8 mouse cellular contexts compared by ENCODE assay signal in the genomic region with DNA sequence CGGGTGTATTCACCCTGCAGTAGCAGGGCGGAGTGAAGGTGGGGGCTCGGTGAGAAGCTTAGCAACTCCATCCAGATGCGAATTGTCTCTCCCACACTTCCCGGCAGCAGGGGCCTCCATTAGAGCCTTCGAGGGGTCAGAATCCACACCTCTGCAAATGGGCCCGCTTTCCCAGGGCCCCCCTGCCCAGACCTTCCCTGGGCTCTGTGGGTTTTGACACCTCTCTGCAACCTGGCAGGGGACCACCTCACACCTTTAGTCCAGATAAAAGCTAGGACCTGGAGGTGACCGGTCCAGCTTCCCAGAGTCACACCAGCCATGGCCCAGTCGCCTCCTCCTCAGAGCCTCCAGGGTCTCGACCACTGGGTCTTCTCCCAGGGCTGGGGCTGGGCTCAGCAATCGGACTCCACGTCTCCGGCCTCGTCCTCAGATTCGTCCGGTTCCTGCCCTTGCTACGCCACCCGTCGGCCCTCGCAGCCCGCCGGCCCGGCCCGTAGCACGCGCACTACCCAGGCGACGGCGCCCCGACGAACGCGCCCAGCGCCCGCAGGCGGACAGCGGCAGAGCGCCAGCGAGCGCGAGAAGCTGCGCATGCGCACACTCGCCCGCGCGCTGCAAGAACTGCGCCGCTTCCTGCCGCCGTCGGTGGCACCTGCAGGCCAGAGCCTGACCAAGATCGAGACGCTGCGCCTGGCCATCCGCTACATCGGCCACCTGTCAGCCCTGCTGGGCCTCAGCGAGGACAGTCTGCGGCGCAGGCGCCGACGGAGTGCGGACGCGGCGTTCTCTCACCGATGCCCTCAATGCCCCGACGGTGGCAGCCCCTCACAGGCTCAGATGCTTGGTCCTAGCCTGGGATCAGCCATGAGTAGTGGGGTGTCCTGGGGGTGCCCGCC. TPM values are rescaled to one million over a fixed set of nuclear protein-coding genes. Genes with fewer than 3 reads are reported as not detected.
DNase-seq lines count a peak whose midpoint lies in the region; ATAC-seq lines count a peak whose summit lies in the region.

A gene (plus strand): TSS at position 117 of the 896 bp plus-strand sequence.

- WGBS in hindbrain, embryonic 15.5 days: 19% methylated on average over 71 of the region's 71 CpGs

- H3K27me3 ChIP-seq in hindbrain, embryonic 15.5 days: 0 out of 2 replicates have a peak, but pooled peaks cover 7% of the 10 kb centered on the region

- no peaks in the 10 kb centered on the region for H3K36me3 ChIP-seq in hindbrain, embryonic 15.5 days

- H3K4me2 ChIP-seq in hindbrain, embryonic 15.5 days: peak within 1 kb of the TSS; percentile 64

- ATAC-seq in hindbrain, embryonic 15.5 days (ENCODE audit: low FRiP score, low read depth): peak; percentile 72

- H3K4me3 ChIP-seq in hindbrain, embryonic 15.5 days: peak within 1 kb of the TSS; percentile 37

- no peaks in the 10 kb centered on the region for H3K9me3 ChIP-seq in hindbrain, embryonic 15.5 days

- peak; percentile 73 for DNase-seq in ES-CJ7 (ENCODE audit: low read depth, low spot score)
- peak; percentile 87 for DNase-seq in cerebellum, postnatal 10 days
- DNase-seq in frontal cortex, postnatal 36 days (ENCODE audit: low spot score in 2 of 2): peak; percentile 58 to 68
- DNase-seq in left cerebral cortex, adult 11 months (ENCODE audit: low spot score): peak; percentile 39
- DNase-seq in lung, postnatal 14 days: peak; percentile 78
- DNase-seq in ovary, postnatal 36 days (ENCODE audit: low spot score): peak; percentile 83
- DNase-seq in thymus, postnatal 0 days (ENCODE audit: low spot score): peak; percentile 88

- peak within 1 kb of the TSS; percentile 49 for H3K9ac ChIP-seq in hindbrain, embryonic 15.5 days

- H3K27ac ChIP-seq in hindbrain, embryonic 15.5 days (replicated peaks): no peak within 1 kb of the TSS

- H3K4me1 ChIP-seq in hindbrain, embryonic 15.5 days (replicated peaks): peaks cover 7% of the 10 kb centered on the region

RNA-seq across cellular contexts. Expression of the gene that starts here (rescaled TPM):
- polyA plus RNA-seq in hindbrain, embryonic 15.5 days (2015; fragmentation: Nextera tagmentation; extraction: Ambion mirVana): 1.1 and 1.3 TPM in 2 replicates
- 0.09 and 0.10 TPM in 2 replicates for polyA plus RNA-seq in thymus, postnatal 0 days (2015; fragmentation: Nextera tagmentation; extraction: Ambion mirVana)

Comparison
In these comparisons a context has a peak if more than half of its experiments do, and no peak if none do; other contexts are left out.
1. Peak in DNase-seq in thymus, postnatal 0 days; RNA of the gene not detected or under 1 TPM.